Mouse (Mus musculus) ES-E14 (cell line): ENCODE measurements around the gene Sidt2. TPM values are rescaled to one million over a fixed set of nuclear protein-coding genes. Genes with fewer than 3 reads are reported as not detected.

Source experiments
- DNase-seq: peaks from one replicate; pipeline ENCODE4 v3.0.0-alpha.2; 2013; ENCODE audit warnings: low read depth, low spot score
- H3K27ac ChIP-seq: 2 replicates; pipeline ENCODE4 v1.5.1; 2012; ENCODE audit warnings: low read depth, mild to moderate bottlenecking, low read length, moderate library complexity, mixed read lengths; ENCODE audit not compliant: poor library complexity, insufficient read depth, severe bottlenecking
- H3K36me3 ChIP-seq: 2 replicates; pipeline ENCODE4 v1.6.1; 2012; ENCODE audit warnings: mild to moderate bottlenecking, low read length, moderate library complexity, mixed read lengths; ENCODE audit not compliant: control insufficient read depth, poor library complexity, insufficient read depth, severe bottlenecking
- H3K4me1 ChIP-seq, 2 experiments: fragments of 150-350 bp in 1 of 2; sonication (generic) in 1 of 2; 2 replicates each; pipeline ENCODE4 v1.6.1; 2012; ENCODE audit warnings: low read length in 2 of 2, mild to moderate bottlenecking in 1 of 2, mixed read lengths in 1 of 2; ENCODE audit not compliant: control insufficient read depth in 2 of 2, insufficient read depth in 2 of 2, poor library complexity in 1 of 2
- H3K4me3 ChIP-seq, 2 experiments: fragments of 150-350 bp in 1 of 2; sonication (generic) in 1 of 2; 2 replicates each; pipeline ENCODE4 v1.5.1; 2012; ENCODE audit warnings: low read length in 2 of 2, low read depth in 1 of 2, mild to moderate bottlenecking in 1 of 2, mixed read lengths in 1 of 2; ENCODE audit not compliant: insufficient read depth in 1 of 2, poor library complexity in 1 of 2, severe bottlenecking in 1 of 2
- H3K9ac ChIP-seq: 2 replicates; pipeline ENCODE4 v1.6.1; 2012; ENCODE audit warnings: low read depth, mild to moderate bottlenecking, low read length, mixed read lengths; ENCODE audit not compliant: poor library complexity, insufficient read depth, severe bottlenecking
- H3K9me3 ChIP-seq: fragments of 150-350 bp; sonication (generic); 2 replicates; pipeline ENCODE4 v1.6.1; 2012; ENCODE audit warnings: low read depth, mild to moderate bottlenecking, low read length; ENCODE audit not compliant: control insufficient read depth, insufficient read depth
- CHD2 ChIP-seq: IDR thresholded peaks from 2 replicates; pipeline ENCODE4 v1.6.1; 2014; ENCODE audit warnings: mild to moderate bottlenecking, low read depth, low read length, inconsistent platforms
- HCFC1 ChIP-seq: IDR thresholded peaks from 2 replicates; pipeline ENCODE4 v1.6.1; 2012; ENCODE audit warnings: low read length, inconsistent platforms, borderline replicate concordance; ENCODE audit not compliant: insufficient read depth
- MAFK ChIP-seq: IDR thresholded peaks from 2 replicates; pipeline ENCODE4 v1.6.1; 2014; ENCODE audit warnings: mild to moderate bottlenecking, low read depth, low read length, inconsistent platforms; ENCODE audit not compliant: insufficient read depth
- ZC3H11A ChIP-seq: IDR thresholded peaks from 2 replicates; pipeline ENCODE4 v1.6.1; 2012; ENCODE audit warnings: low read depth, mild to moderate bottlenecking, inconsistent platforms, low read length, borderline replicate concordance
- ZNF384 ChIP-seq: IDR thresholded peaks from 2 replicates; pipeline ENCODE4 v1.6.1; 2012; ENCODE audit warnings: low read depth, low read length, inconsistent platforms
- in situ Hi-C, 2 experiments: fragments of 600-800 bp; cut with MboI; formaldehyde crosslinking; loops; one replicate each; pipeline ENCODE4 v1.15.1; 2025; ENCODE audit warnings: low sequenced_read_pairs in 2 of 2, inconsistent platforms in 1 of 2; ENCODE audit not compliant: unreplicated experiment in 2 of 2
- total RNA-seq: library from RNA; depleted of rRNA; stranded (reverse); fragments of 300-350 nt; gene quantifications from 2 replicates; pipeline ENCODE4 v1.2.3, GENCODE M21; 2012; rRNA removed

Gene Sidt2
- total RNA-seq, 1 experiment, result 44.7 TPM

DNA sequence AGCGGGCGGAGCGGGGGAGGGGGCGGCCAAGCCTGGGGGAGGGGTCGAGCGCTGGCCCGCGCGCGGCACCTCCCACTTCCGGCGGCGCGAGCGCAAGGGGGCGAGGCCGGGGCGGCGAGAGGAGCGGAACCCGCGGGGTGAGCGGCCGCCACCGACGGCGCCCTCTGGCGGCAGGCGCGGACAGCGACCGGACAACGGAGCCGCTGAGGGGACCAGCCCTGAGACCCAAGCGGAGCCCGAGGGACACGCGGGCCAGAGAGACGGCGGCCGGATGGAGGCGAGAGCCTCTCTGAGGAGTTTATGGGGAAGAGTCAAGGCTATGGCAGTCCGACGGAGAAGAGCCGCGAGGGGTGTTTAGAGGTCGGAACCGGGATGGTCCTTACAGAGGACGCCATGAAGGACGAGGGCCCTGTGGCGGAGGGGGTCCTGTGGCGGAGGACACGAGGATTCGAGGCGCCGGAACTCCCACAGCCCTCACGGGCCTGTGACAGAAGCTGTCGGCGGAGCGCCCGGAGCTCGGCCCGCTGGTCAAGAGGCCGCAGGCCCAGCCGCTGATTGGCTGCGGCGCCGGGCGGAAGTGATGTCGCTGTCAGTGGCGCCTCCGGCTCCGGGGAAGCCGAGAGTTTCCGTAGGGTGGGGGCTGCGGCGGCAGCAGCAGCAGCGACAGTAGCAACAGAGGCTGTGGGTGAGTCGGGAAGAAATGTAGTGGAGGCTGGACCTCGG, 48.5 kb downstream of the Sidt2 start, which contains the start of the genes Pcsk7 and Rnf214:
Gene Pcsk7 (plus strand): TSS at position 143 of the 723 bp plus-strand sequence.
Gene Rnf214 (minus strand): TSS at position 557 of the 723 bp plus-strand sequence.
- peak within 1 kb of the TSS; percentile 77 to 86 for H3K4me3 ChIP-seq

DNA sequence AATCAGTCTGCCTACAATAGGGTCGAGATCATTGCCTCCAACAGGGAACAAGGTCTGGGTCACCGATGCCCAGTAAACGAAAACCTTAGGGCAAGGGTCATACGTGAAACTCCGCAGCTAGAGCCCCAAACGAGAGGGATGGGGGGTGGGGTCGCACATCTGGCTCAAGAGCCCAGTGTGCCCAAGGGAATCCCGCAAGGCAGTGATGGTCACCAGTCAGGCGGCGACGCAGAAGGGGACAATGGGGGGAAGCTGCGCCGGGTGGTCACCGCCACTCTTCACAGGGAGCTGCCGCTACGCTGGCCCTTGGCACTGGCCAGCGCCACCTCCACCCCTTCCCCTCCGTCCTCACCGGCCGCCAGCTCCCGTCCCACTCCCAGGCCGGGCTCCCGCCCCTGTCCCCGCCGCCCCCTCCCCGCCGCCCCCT, 49.2 kb downstream of the Sidt2 start:
- H3K9me3 ChIP-seq, result no peaks in the 10 kb centered on the region
- TF ChIP-seq CHD2 (no peak), ZC3H11A (no peak), MAFK (no peak), ZNF384 (no peak), HCFC1 (no peak)
- no peaks in the 10 kb centered on the region for H3K4me1 ChIP-seq
- peak overlapping the region; percentile 16; the same call in 1 of the 2 replicates for H3K27ac ChIP-seq
- H3K4me3 ChIP-seq, result peak overlapping the region; percentile 77 to 86
- H3K9ac ChIP-seq, result peak overlapping the region; percentile 78
- peaks cover 10% of the 10 kb centered on the region; the same call in 1 of the 2 replicates for H3K36me3 ChIP-seq
- peak; percentile 8 for DNase-seq
- in situ Hi-C loops, result no loop called here

More for the DNA sequence above, 48.5 kb downstream of the Sidt2 start, which contains the start of the genes Pcsk7 and Rnf214:
- peak; percentile 60 for DNase-seq
- Histone ChIP-seq H3K9me3 (no peaks in the 10 kb centered on the region), H3K4me1 (no peaks in the 10 kb centered on the region), H3K36me3 (peaks cover 15% of the 10 kb centered on the region), H3K27ac (peak within 1 kb of the TSS; percentile 41), H3K9ac (peak within 1 kb of the TSS; percentile 82)
- TF ChIP-seq HCFC1 (no peak), ZNF384 (no peak), ZC3H11A (no peak), MAFK (no peak), CHD2 (no peak)
- in situ Hi-C loops, result no loop called here

DNA sequence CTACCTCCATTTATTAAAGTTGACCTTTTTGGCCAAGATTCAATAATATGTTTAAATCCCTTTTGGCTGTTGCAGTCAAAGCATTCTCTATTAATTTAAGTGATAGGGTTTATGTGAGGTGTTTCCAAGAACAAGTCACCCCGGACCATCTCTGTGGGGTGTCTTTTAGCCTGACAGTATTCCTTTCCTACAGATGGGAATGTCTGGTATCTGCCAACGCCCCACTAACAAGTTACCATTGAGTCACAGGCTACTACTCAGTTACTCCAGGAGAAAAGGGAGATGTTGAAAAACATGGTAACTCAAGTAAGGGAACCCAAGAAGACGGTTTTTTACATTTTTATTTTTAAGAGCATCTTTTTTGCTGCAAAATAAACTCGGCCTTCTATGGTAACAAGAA, 49.9 kb downstream of the Sidt2 start:
- TF ChIP-seq CHD2 (no peak), MAFK (no peak), ZNF384 (no peak)
- in situ Hi-C loops, result no loop called here
- peaks cover 8% of the 10 kb centered on the region; the same call in 1 of the 2 replicates for H3K36me3 ChIP-seq

DNA sequence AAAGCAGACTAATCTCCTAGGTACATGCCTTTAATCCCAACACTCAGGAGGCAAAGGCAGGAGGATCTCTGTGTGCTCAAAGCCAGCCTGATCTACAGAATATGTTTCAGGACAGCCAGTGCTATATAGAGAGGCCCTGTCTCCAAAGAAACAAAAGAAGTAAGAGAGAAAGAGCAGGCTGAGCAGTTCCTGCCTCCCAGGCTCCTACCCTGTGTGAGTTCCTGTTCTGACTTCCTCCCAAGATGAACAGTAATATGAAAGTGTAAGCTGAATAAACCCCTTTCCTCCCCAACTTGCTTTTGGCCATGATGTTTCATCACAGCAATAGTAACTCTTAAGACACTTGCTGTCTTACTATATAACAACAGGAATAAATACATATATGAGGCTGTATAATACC, 61.4 kb downstream of the Sidt2 start:
- no peaks in the 10 kb centered on the region for H3K4me1 ChIP-seq
- H3K4me3 ChIP-seq, result no peak overlapping the region
- H3K9ac ChIP-seq, result no peak overlapping the region
- no peaks in the 10 kb centered on the region for H3K9me3 ChIP-seq
- peaks cover 2% of the 10 kb centered on the region for H3K36me3 ChIP-seq
- no peak for DNase-seq
- TF ChIP-seq ZNF384 (no peak), MAFK (no peak), CHD2 (no peak), HCFC1 (no peak), ZC3H11A (no peak)
- in situ Hi-C loops, result no loop called here
- no peak overlapping the region for H3K27ac ChIP-seq

More for the DNA sequence above, 49.9 kb downstream of the Sidt2 start:
- no peak overlapping the region for H3K27ac ChIP-seq
- H3K4me3 ChIP-seq, result peak overlapping the region in 1 of 2 experiments; percentile 77; a peak in 2 of 4 replicates
- DNase-seq, result no peak
- H3K9me3 ChIP-seq, result no peaks in the 10 kb centered on the region
- H3K9ac ChIP-seq, result no peak overlapping the region
- H3K4me1 ChIP-seq, result no peaks in the 10 kb centered on the region

Other genes with a start within 250 kb of the Sidt2 start
- gene Cep164, start 126.6 kb downstream of the Sidt2 start, total RNA-seq, result 19.1 and 20.0 TPM in 2 replicates
- 13.7 and 18.3 TPM in 2 replicates for gene Bace1, start 116.7 kb downstream of the Sidt2 start, total RNA-seq
- 21.3 and 33.5 TPM in 2 replicates for gene Pcsk7, start 48.8 kb downstream of the Sidt2 start, total RNA-seq
- 13.5 and 16.3 TPM in 2 replicates for gene Rnf214, start 48.3 kb downstream of the Sidt2 start, total RNA-seq
- gene Tagln, start 19.2 kb downstream of the Sidt2 start, total RNA-seq, result 255 and 575 TPM in 2 replicates
- gene Pafah1b2, start 57.4 kb upstream of the Sidt2 start, total RNA-seq, result 51.1 and 64.9 TPM in 2 replicates
- gene Sik3, start 57.6 kb upstream of the Sidt2 start, total RNA-seq, result 18.9 and 25.3 TPM in 2 replicates